Mouse (Mus musculus): ENCODE measurements around the gene Aqp9. TPM values are rescaled to one million over a fixed set of nuclear protein-coding genes. Genes with fewer than 3 reads are reported as not detected.

Gene Aqp9
- polyA plus RNA-seq, 1 experiment from 2014 or later = 0.51 TPM

- H3K27ac ChIP-seq = no peak overlapping the region
- H3K9ac ChIP-seq = no peak overlapping the region
- WGBS = 85% methylated on average over 9 of the region's 9 CpGs
- no peaks in the 10 kb centered on the region for H3K36me3 ChIP-seq
- no peak overlapping the region for H3K4me2 ChIP-seq
- H3K4me1 ChIP-seq (replicated peaks) = no peaks in the 10 kb centered on the region
- no peak for ATAC-seq (ENCODE audit: low FRiP score)
- no peaks in the 10 kb centered on the region for H3K9me3 ChIP-seq
- H3K4me3 ChIP-seq = no peak overlapping the region
- H3K27me3 ChIP-seq = no peaks in the 10 kb centered on the region
These were observed 47.6 kb downstream of the Aqp9 start for GRCm38 (mm10) chr9:71120924-71121323.

DNA sequence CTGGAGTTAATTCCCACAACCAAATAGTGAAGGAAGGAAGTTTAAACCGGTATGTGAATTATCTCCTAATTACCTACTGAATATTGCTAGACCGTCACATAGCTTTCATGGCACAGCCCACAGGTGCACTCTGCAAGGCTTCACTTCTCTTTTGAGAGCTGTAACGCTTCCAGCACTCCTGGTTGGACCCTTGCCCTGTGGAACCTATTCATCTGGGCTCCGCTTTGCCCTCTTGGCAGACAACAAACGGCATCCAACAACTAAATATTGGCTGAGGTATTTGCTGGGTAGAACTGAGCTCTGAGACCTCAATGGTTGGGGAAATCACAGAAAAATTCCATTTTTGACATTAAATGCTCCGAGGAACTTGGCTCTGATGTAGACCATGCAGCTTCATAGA is 55.3 kb downstream of the Aqp9 start:
- ATAC-seq (ENCODE audit: low FRiP score) = no peak
- Histone ChIP-seq H3K9ac (no peak overlapping the region), H3K27ac (no peak overlapping the region), H3K4me3 (no peak overlapping the region), H3K9me3 (no peaks in the 10 kb centered on the region), H3K4me2 (no peak overlapping the region), H3K36me3 (no peaks in the 10 kb centered on the region), H3K4me1 (replicated peaks) (no peaks in the 10 kb centered on the region), H3K27me3 (no peaks in the 10 kb centered on the region)
- 88% methylated on average over 6 of the region's 6 CpGs for WGBS

DNA sequence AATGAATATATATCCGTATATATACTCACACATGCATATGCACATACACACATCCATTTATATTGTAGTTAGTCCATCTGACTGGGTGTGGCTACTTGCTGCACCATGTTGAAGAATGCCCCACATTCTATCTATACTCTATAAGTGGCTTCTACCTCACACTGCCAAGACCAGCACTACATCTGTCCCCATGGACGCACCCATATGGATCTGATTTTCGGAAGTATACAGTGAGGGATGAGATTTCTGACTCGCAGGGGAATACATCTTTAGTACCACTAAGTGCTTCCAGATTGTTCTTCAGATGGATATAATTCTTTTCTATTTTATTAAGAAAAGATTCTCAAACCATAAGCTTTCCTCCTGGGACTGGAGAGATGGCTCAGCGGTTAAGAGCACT is 65.0 kb downstream of the Aqp9 start:
- Histone ChIP-seq H3K27ac (no peak overlapping the region), H3K9ac (no peak overlapping the region), H3K4me2 (no peak overlapping the region), H3K36me3 (no peaks in the 10 kb centered on the region), H3K27me3 (no peaks in the 10 kb centered on the region), H3K9me3 (no peaks in the 10 kb centered on the region), H3K4me1 (replicated peaks) (no peaks in the 10 kb centered on the region), H3K4me3 (no peak overlapping the region)
- WGBS = 87% methylated on average over 5 of the region's 5 CpGs
- ATAC-seq (ENCODE audit: low FRiP score) = no peak

DNA sequence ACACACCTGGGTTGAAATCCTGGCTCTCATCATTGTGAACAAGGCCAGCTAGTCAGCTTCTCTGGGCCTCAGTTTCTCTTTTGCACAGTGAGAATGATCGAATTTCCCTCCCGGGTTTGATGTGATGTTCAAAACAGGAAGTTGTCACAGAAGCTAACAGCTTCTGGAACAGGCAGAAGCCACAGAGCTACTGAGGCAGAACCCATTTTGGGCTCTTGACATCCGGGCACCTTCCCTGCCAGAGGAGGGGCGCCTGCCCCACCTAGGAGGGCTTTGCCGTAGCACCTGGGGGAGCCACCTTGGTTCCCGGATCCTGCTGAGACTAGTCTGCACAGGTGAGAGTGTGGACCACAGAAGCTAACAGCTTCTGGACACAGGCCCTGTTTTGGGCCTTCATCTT is 74.4 kb downstream of the Aqp9 start:
- H3K36me3 ChIP-seq = no peaks in the 10 kb centered on the region
- no peak for ATAC-seq (ENCODE audit: low FRiP score)
- no peaks in the 10 kb centered on the region for H3K27me3 ChIP-seq
- H3K4me2 ChIP-seq = no peak overlapping the region
- H3K27ac ChIP-seq = no peak overlapping the region
- no peak overlapping the region for H3K9ac ChIP-seq
- 94% methylated on average over 6 of the region's 6 CpGs for WGBS
- no peak overlapping the region for H3K4me3 ChIP-seq
- H3K9me3 ChIP-seq = no peaks in the 10 kb centered on the region
- H3K4me1 ChIP-seq (replicated peaks) = no peaks in the 10 kb centered on the region

GRCm38 (mm10) chr9:71092038-71092437 is 76.4 kb downstream of the Aqp9 start:
- Histone ChIP-seq H3K9me3 (no peaks in the 10 kb centered on the region), H3K27me3 (no peaks in the 10 kb centered on the region), H3K9ac (no peak overlapping the region), H3K27ac (no peak overlapping the region), H3K4me2 (no peak overlapping the region), H3K4me1 (replicated peaks) (no peaks in the 10 kb centered on the region), H3K4me3 (no peak overlapping the region), H3K36me3 (no peaks in the 10 kb centered on the region)
- ATAC-seq (ENCODE audit: low FRiP score) = no peak
- 83% methylated on average over 5 of the region's 5 CpGs for WGBS

DNA sequence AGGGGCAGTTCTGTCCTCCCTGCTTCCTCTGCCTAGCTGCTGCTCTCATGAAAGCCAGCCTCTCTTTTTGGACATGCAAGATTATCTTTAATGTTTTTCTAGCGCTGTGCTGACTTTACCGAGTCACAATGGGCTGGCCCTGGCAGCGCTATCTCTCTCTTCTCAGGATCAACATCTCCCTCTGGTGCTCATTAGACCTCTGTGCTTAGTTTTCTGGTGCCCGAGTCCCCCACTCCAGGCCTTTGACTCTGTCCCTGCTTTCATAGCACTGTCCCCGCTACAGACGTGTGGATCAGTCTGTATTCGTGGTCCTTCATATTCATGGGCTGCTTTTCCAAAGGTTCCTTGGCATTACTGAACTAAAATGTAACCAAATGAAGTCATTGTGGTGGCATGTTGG is 89.3 kb downstream of the Aqp9 start:
- WGBS = 73% methylated on average over 7 of the region's 7 CpGs
- Histone ChIP-seq H3K4me3 (no peak overlapping the region), H3K9me3 (no peaks in the 10 kb centered on the region)

DNA sequence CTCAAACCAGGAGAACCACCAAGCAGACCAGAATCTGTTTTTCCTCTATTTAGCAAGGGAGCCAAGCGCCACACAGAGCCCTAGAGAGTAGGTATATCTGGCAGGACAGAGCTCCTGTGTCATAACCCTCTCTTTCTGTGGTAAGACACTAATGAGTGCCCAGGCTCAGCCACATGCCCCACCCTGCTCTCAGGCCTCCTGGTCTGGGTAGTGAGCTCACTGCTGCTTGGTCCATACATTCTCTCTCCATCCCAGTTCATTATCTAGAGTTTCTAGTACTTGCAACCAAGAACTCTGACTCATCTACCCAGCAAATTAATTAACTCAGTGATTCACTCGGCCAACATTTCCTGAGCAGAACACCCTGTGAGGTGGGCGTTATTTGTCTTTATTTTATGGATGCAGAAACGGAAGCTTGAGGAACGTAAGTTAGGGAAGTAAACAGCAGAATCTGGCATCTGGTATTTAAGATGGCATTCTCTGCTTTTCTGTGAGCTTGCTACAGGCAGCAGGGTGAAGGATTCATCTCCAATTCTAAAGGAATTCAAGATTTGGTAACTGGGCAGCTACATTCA is 91.1 kb downstream of the Aqp9 start:
- 94% methylated on average over 5 of the region's 5 CpGs for WGBS

More for the DNA sequence above, 89.3 kb downstream of the Aqp9 start:
- no peak overlapping the region for H3K9ac ChIP-seq
- H3K27ac ChIP-seq = no peak overlapping the region
- no peaks in the 10 kb centered on the region for H3K4me1 ChIP-seq (replicated peaks)
- no peaks in the 10 kb centered on the region for H3K27me3 ChIP-seq
- ATAC-seq (ENCODE audit: low FRiP score) = no peak
- H3K36me3 ChIP-seq = no peaks in the 10 kb centered on the region
- no peak overlapping the region for H3K4me2 ChIP-seq

DNA sequence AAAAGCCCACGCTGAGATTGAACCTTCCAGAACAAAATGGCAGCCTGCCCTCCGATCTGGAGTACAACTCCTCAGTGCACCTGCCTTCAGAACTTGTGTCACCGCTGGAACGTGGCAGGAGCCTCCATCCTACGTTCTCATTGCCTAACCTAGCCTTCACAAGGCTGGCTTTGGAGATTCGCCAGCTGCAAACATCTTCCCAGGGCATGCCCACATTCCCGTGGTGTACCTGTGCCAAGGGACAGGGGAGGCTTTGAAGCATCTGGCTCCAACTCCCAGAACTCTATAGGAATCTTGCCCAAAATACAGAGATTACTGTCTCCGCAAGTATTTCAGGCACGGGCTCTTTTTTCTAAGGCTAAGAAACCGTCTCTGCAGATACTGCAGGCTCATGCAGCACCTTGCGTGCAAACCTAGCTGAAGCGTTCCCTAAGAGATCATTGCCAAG is 92.3 kb downstream of the Aqp9 start:
- H3K9ac ChIP-seq = no peak overlapping the region
- ATAC-seq (ENCODE audit: low FRiP score) = no peak
- 86% methylated on average over 12 of the region's 12 CpGs for WGBS

More for the DNA sequence above, 91.1 kb downstream of the Aqp9 start:
- H3K4me2 ChIP-seq = no peak overlapping the region
- H3K4me1 ChIP-seq (replicated peaks) = peaks cover 3% of the 10 kb centered on the region; the same call in 1 of the 2 replicates
- H3K4me3 ChIP-seq = no peak overlapping the region
- no peak overlapping the region for H3K27ac ChIP-seq
- no peaks in the 10 kb centered on the region for H3K36me3 ChIP-seq
- ATAC-seq (ENCODE audit: low FRiP score) = no peak
- H3K27me3 ChIP-seq = no peaks in the 10 kb centered on the region
- H3K9ac ChIP-seq = no peak overlapping the region
- H3K9me3 ChIP-seq = no peaks in the 10 kb centered on the region

DNA sequence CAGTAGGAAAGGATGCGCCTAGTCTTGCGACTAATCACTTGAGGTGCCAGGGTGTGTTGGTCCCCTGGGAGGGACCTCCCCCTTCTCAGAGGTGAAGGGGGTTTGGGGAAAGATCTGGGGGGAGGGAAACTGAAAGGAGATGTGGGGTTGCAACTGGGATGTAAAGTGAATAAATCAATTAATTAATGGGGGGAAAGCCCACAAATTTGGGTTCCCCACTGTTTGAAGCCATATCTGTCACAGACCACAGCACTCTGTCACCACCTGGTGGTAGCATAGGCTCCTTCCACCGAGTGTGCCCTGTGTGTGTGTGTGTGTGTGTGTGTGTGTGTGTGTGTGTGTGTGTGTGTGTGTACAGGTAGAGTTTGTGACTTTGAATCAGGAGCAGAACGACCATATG is 94.7 kb downstream of the Aqp9 start:
- Histone ChIP-seq H3K36me3 (no peaks in the 10 kb centered on the region), H3K4me1 (replicated peaks) (peaks cover 5% of the 10 kb centered on the region; the same call in 1 of the 2 replicates), H3K4me2 (no peak overlapping the region), H3K27me3 (0 out of 2 replicates have a peak, but pooled peaks cover 4% of the 10 kb centered on the region), H3K9me3 (no peaks in the 10 kb centered on the region), H3K27ac (no peak overlapping the region), H3K9ac (no peak overlapping the region), H3K4me3 (no peak overlapping the region)
- 56% methylated on average over 4 of the region's 4 CpGs for WGBS
- no peak for ATAC-seq (ENCODE audit: low FRiP score)

More for the DNA sequence above, 92.3 kb downstream of the Aqp9 start:
- Histone ChIP-seq H3K4me1 (replicated peaks) (peaks cover 3% of the 10 kb centered on the region; the same call in 1 of the 2 replicates), H3K27ac (no peak overlapping the region), H3K27me3 (0 out of 2 replicates have a peak, but pooled peaks cover 2% of the 10 kb centered on the region), H3K4me2 (no peak overlapping the region), H3K4me3 (no peak overlapping the region), H3K36me3 (no peaks in the 10 kb centered on the region), H3K9me3 (no peaks in the 10 kb centered on the region)

DNA sequence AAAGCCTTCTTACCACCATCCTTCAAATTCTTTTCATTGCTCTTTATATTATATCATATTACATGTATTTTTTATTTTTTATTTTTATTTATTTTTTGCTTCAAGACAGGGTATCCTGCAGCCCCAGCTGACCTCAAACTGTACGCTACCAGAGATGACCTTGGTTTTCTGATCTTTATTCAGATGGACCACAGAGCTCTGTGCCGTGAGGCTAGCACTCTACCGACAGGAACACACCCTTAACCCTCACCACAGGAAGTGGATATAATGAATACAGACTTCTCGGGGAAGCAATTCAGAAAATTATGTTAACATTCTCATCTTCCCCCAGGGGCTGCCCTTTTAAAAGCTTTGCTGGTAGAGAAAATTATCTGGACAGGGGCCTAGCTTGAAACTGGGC is 95.4 kb downstream of the Aqp9 start:
- no peaks in the 10 kb centered on the region for H3K36me3 ChIP-seq
- H3K27ac ChIP-seq = no peak overlapping the region
- no peak overlapping the region for H3K4me2 ChIP-seq
- 56% methylated on average over 4 of the region's 4 CpGs for WGBS
- 0 out of 2 replicates have a peak, but pooled peaks cover 4% of the 10 kb centered on the region for H3K27me3 ChIP-seq
- H3K9me3 ChIP-seq = no peaks in the 10 kb centered on the region
- peaks cover 5% of the 10 kb centered on the region; the same call in 1 of the 2 replicates for H3K4me1 ChIP-seq (replicated peaks)
- H3K4me3 ChIP-seq = no peak overlapping the region
- H3K9ac ChIP-seq = no peak overlapping the region
- no peak for ATAC-seq (ENCODE audit: low FRiP score)

- WGBS = 81% methylated on average over 7 of the region's 7 CpGs
- H3K4me3 ChIP-seq = no peak overlapping the region
- H3K4me1 ChIP-seq (replicated peaks) = peaks cover 5% of the 10 kb centered on the region; the same call in 1 of the 2 replicates
- H3K36me3 ChIP-seq = no peaks in the 10 kb centered on the region
- no peak overlapping the region for H3K9ac ChIP-seq
- no peaks in the 10 kb centered on the region for H3K9me3 ChIP-seq
- no peak overlapping the region for H3K4me2 ChIP-seq
- H3K27me3 ChIP-seq = 0 out of 2 replicates have a peak, but pooled peaks cover 4% of the 10 kb centered on the region
- no peak for ATAC-seq (ENCODE audit: low FRiP score)
- no peak overlapping the region for H3K27ac ChIP-seq
These were observed 96.0 kb downstream of the Aqp9 start for GRCm38 (mm10) chr9:71072502-71072901.

- H3K9ac ChIP-seq = no peak overlapping the region
- peaks cover 7% of the 10 kb centered on the region; the same call in 1 of the 2 replicates for H3K4me1 ChIP-seq (replicated peaks)
- no peak overlapping the region for H3K4me2 ChIP-seq
- no peaks in the 10 kb centered on the region for H3K9me3 ChIP-seq
- ATAC-seq (ENCODE audit: low FRiP score) = no peak
- no peak overlapping the region for H3K4me3 ChIP-seq
- no peaks in the 10 kb centered on the region for H3K36me3 ChIP-seq
- WGBS = 77% methylated on average over 7 of the region's 7 CpGs
- no peak overlapping the region for H3K27ac ChIP-seq
- H3K27me3 ChIP-seq = 0 out of 2 replicates have a peak, but pooled peaks cover 4% of the 10 kb centered on the region
These were observed 96.7 kb downstream of the Aqp9 start for GRCm38 (mm10) chr9:71071581-71072330.
